Mouse (Mus musculus): ENCODE data around the gene Omp. TPM values are rescaled to one million over a fixed set of nuclear protein-coding genes. Genes with fewer than 3 reads are reported as not detected.

The Omp gene
- polyA plus RNA-seq, 1 experiment from 2014 or later = 0.08 TPM

DNA sequence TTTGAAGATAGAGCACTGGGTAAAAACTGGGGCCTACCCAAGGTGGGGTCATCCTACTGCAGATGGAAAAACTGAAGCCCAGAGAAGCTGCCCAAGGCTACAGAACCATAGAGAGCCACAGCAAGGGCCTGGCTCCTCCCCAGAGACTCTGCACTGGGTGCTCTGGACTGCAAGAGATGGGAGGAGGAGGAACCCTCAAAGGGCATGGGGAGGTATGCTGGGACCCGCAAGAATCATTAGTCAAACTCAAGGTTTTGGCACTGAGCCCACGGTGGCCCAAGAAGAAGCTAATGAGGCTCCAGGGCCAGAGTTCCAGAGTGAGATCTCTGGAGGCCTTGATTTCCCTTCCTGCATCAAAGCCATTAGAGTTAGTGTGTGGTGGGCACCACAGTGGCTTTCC lies 7.3 kb downstream of the Omp start:
- no peaks in the 10 kb centered on the region for H3K27me3 ChIP-seq
- H3K27ac ChIP-seq = no peak overlapping the region
- no peaks in the 10 kb centered on the region for H3K36me3 ChIP-seq
- H3K4me1 ChIP-seq (replicated peaks) = peaks cover 25% of the 10 kb centered on the region
- no peak overlapping the region for H3K9ac ChIP-seq
- H3K4me2 ChIP-seq = no peak overlapping the region
- WGBS = 66% methylated on average over 2 of the region's 2 CpGs
- no peak overlapping the region for H3K4me3 ChIP-seq
- H3K9me3 ChIP-seq (replicated peaks) = no peaks in the 10 kb centered on the region
- no peak for ATAC-seq (replicated peaks; ENCODE audit: insufficient number of reproducible peaks, insufficient read depth, low FRiP score, low read depth)

DNA sequence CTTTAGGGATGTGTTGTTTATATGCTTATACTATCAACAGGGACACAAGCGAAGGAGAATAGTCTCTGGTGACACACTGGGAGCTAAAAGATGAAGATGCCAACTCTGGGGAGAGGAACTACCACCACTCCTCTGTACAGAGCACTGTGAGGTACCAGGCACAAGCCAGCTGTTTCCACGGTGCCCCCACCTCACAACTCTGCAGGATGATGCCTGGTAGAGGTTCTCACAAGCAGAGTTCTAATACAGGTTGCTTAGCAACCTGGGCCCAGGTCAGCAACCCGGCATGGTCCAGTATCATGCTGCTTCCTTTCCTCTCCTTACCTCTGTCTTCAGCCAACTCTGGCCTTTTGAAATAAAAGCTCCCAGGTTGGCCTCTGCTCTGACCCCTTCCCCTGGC lies 7.7 kb downstream of the Omp start:
- Histone ChIP-seq H3K9me3 (replicated peaks) (no peaks in the 10 kb centered on the region), H3K27me3 (no peaks in the 10 kb centered on the region), H3K4me1 (replicated peaks) (peaks cover 25% of the 10 kb centered on the region), H3K9ac (no peak overlapping the region), H3K4me3 (no peak overlapping the region), H3K4me2 (no peak overlapping the region), H3K27ac (no peak overlapping the region), H3K36me3 (no peaks in the 10 kb centered on the region)
- ATAC-seq (replicated peaks; ENCODE audit: insufficient number of reproducible peaks, insufficient read depth, low FRiP score, low read depth) = no peak
- 61% methylated on average over 3 of the region's 3 CpGs for whole genome bisulfite sequencing

DNA sequence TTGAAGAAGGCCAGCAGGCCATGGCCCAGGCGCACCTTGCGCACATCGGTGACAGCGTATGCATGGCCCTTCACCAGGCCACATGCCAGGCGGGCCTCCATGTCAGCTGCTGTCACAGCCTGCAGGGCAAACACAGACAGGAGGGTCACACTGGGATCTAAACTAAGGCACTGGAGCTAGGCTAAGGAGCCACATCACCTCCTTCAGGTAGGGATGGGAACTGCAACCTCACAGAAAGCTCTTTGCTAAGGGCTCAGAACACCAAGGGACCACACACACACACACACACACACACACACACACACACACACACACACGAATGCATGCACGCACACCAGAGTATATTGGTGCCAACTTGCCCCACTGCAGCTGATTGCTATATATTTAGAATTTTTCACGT lies 13.6 kb downstream of the Omp start:
- no peaks in the 10 kb centered on the region for H3K27me3 ChIP-seq
- no peaks in the 10 kb centered on the region for H3K9me3 ChIP-seq (replicated peaks)
- H3K4me1 ChIP-seq (replicated peaks) = no peaks in the 10 kb centered on the region
- no peak overlapping the region for H3K27ac ChIP-seq
- WGBS = 87% methylated on average over 8 of the region's 8 CpGs
- no peak for ATAC-seq (replicated peaks; ENCODE audit: insufficient number of reproducible peaks, insufficient read depth, low FRiP score, low read depth)
- no peak overlapping the region for H3K4me2 ChIP-seq
- H3K36me3 ChIP-seq = no peaks in the 10 kb centered on the region
- H3K4me3 ChIP-seq = no peak overlapping the region
- no peak overlapping the region for H3K9ac ChIP-seq

DNA sequence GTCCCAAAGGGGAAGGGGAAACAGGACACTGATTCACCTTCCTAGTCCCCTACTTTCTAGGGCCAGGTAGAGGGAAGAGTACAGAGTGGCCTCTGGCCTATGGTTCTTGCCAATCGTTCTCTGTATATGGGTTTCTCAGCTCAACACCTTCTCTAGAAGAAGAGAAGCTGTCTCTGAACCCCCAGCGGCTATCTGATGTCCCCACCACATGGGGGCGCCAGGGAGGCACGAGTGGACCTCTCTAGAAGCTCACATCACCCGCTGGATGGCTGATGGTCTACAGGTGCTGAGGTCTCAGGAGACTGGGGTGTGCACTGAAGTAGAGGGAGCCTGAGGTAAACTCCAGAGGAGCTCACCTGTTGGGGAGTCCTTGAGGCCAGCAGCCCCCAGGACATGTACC lies 19.8 kb downstream of the Omp start:
- Histone ChIP-seq H3K9me3 (replicated peaks) (no peaks in the 10 kb centered on the region), H3K27me3 (no peaks in the 10 kb centered on the region), H3K36me3 (no peaks in the 10 kb centered on the region), H3K4me2 (no peak overlapping the region), H3K4me3 (no peak overlapping the region), H3K9ac (no peak overlapping the region), H3K27ac (no peak overlapping the region), H3K4me1 (replicated peaks) (peaks cover 4% of the 10 kb centered on the region; the same call in 1 of the 2 replicates)
- no peak for ATAC-seq (replicated peaks; ENCODE audit: insufficient number of reproducible peaks, insufficient read depth, low FRiP score, low read depth)
- WGBS = 35% methylated on average over 5 of the region's 5 CpGs

DNA sequence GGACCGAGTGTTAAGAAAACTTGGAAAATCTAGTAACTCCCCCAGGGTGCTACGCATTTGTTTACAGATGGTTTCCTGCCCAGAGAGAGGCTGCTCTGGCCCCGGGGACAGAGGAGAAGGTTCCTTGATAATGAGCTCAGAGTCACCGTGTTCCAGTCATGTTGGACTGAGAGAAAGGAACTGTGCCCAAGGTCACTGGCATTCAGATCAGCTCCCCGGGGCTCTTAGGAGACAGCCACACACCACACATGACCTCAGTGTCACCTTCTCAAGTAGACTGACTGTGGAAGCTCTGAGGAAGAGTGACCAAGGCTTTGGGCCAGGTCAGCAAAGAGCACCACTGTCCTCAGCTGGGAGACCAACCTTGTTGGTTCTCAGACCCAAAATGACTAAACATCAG lies 20.6 kb downstream of the Omp start:
- Histone ChIP-seq H3K9ac (no peak overlapping the region), H3K4me3 (no peak overlapping the region), H3K4me1 (replicated peaks) (peaks cover 4% of the 10 kb centered on the region; the same call in 1 of the 2 replicates), H3K27ac (no peak overlapping the region), H3K9me3 (replicated peaks) (no peaks in the 10 kb centered on the region), H3K36me3 (no peaks in the 10 kb centered on the region), H3K4me2 (no peak overlapping the region), H3K27me3 (no peaks in the 10 kb centered on the region)
- ATAC-seq (replicated peaks; ENCODE audit: insufficient number of reproducible peaks, insufficient read depth, low FRiP score, low read depth) = no peak
- WGBS = 26% methylated on average over 5 of the region's 5 CpGs

DNA sequence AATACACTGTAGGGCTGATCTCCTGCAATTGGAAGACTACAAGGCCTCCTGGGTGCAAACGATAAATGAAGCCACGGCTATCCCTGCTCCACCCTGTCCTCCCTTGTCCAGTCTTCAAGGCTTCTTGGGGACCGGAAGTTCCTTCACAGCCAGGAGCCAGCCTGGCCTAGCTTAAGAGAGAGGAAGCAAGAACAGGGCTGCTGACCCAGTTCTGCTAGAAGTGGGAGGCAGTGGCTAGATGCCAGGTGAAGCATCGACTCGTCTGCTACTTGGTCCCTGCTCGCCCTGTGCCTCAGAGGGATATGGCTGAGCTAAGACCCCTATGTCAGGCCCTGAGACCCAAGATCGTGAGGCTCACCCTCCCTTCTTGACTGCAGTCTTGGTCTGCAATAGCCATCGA lies 23.6 kb downstream of the Omp start:
- Histone ChIP-seq H3K27ac (no peak overlapping the region), H3K27me3 (no peaks in the 10 kb centered on the region), H3K36me3 (no peaks in the 10 kb centered on the region), H3K9ac (no peak overlapping the region), H3K4me2 (no peak overlapping the region), H3K9me3 (replicated peaks) (no peaks in the 10 kb centered on the region), H3K4me3 (no peak overlapping the region), H3K4me1 (replicated peaks) (peaks cover 17% of the 10 kb centered on the region)
- no peak for ATAC-seq (replicated peaks; ENCODE audit: insufficient number of reproducible peaks, insufficient read depth, low FRiP score, low read depth)
- 65% methylated on average over 8 of the region's 8 CpGs for WGBS

DNA sequence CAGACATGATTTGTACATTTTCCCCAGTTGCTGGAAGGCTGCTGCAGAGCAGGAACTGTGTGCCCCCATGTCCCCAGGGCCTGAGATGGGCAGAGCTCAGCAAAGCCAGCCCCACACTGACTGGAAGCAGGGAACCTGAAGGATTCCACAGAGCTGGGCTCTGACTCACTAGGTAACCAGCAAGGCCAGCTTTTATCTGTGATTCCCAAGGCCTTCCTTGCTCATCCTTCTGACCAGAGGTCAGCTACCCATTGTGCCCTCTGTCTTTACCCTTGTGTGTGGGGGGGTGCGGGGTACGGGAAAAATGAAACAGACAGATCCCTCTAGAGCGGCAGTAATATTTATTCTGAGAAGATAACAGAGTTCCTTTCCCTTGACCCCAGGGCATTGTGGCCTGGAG lies 24.1 kb downstream of the Omp start:
- ATAC-seq (replicated peaks; ENCODE audit: insufficient number of reproducible peaks, insufficient read depth, low FRiP score, low read depth) = no peak
- no peak overlapping the region for H3K9ac ChIP-seq
- no peaks in the 10 kb centered on the region for H3K9me3 ChIP-seq (replicated peaks)
- H3K27me3 ChIP-seq = no peaks in the 10 kb centered on the region
- no peaks in the 10 kb centered on the region for H3K36me3 ChIP-seq
- H3K4me3 ChIP-seq = no peak overlapping the region
- H3K27ac ChIP-seq = no peak overlapping the region
- no peak overlapping the region for H3K4me2 ChIP-seq
- peaks cover 17% of the 10 kb centered on the region for H3K4me1 ChIP-seq (replicated peaks)
- 62% methylated on average over 3 of the region's 3 CpGs for WGBS

DNA sequence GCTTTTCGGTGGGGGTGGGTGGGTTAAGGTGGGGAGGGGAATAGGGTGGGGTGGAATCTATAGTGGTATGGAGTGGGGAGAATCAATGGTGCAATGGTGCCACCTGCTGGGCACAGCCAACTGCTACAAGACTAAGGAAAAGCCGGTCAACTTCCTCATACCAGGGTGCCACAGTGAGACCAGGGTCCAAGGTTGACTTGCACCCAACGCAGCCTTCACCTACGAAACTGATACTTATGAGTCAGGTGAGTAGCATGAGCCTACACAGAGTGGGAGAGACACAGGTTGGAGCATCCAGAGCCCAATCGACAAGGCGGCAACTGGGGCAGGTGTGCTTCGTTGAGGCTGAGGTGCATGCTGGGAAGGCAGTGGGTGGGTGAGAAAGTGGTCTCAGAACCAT lies 25.0 kb downstream of the Omp start:
- H3K4me1 ChIP-seq (replicated peaks) = peaks cover 17% of the 10 kb centered on the region
- no peaks in the 10 kb centered on the region for H3K27me3 ChIP-seq
- no peaks in the 10 kb centered on the region for H3K36me3 ChIP-seq
- H3K4me2 ChIP-seq = peak overlapping the region; percentile 50
- H3K27ac ChIP-seq = no peak overlapping the region
- H3K9ac ChIP-seq = no peak overlapping the region
- H3K4me3 ChIP-seq = 0 out of 2 replicates have a peak overlapping the region, but pooled peaks have one; percentile 8
- 7% methylated on average over 7 of the region's 7 CpGs for WGBS
- H3K9me3 ChIP-seq (replicated peaks) = no peaks in the 10 kb centered on the region
- ATAC-seq (replicated peaks; ENCODE audit: insufficient number of reproducible peaks, insufficient read depth, low FRiP score, low read depth) = 0 out of 2 replicates have a peak, but pooled peaks have one; percentile 23

DNA sequence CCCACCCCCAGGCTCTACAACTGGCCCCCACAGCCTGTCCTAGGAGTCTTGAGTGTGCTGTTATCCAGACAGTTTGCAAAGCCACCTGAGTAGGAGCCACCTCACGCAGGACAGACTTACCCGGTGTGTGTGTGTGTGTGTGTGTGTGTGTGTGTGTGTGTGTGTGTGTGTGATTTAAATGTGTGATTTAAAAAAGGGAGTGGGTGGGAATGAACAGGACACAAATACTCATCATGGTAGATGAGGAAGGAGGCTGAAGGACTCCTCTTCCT lies 25.4 kb downstream of the Omp start:
- Histone ChIP-seq H3K27ac (no peak overlapping the region), H3K36me3 (no peaks in the 10 kb centered on the region), H3K4me1 (replicated peaks) (peaks cover 17% of the 10 kb centered on the region), H3K9ac (no peak overlapping the region), H3K4me3 (no peak overlapping the region), H3K4me2 (no peak overlapping the region), H3K27me3 (no peaks in the 10 kb centered on the region), H3K9me3 (replicated peaks) (no peaks in the 10 kb centered on the region)
- no peak for ATAC-seq (replicated peaks; ENCODE audit: insufficient number of reproducible peaks, insufficient read depth, low FRiP score, low read depth)
- 79% methylated on average over 2 of the region's 2 CpGs for WGBS

DNA sequence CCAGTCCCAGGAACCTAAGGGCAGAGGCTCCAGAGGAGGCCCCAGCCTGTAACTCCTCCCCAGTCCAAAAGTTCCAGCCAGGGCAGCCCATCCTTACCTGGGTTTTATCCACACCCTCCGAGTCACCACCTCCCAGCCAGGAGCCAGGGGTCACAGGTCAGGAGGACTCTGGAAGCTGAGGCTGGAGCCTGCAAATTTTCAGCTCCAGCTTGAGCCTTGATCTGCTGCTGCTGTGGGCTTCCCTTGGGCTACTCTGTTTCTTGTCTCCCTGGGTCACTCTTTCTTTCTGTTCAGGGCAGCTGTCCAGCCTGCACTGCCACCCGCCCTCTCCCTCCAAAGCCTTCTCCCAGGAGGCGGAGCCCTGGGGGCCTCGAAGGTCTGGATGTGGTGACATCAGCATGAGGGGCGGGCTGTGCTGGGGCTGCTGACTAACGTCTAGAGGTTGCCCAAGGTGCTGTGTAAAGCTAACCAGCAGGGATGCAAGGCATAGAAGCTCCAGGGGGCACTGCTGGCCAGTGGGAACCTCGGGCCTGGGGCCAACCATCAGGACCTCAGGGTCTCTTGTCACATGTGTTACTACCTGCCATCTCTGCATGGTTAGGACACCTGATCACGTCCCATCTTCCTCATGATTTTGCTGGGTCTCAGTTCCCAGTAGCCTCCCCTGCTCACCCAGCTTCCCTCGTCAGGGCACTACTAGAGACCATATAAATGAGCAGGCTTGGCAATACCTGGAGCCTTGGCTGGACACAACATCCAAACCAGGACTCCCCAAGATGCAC lies 25.9 kb downstream of the Omp start, which contains the start of gene Myo7a:
TSS of gene Myo7a (minus strand) at position 346 of the 782 bp plus-strand sequence.
- Histone ChIP-seq H3K4me1 (replicated peaks) (peaks cover 14% of the 10 kb centered on the region), H3K4me2 (peak within 1 kb of the TSS; percentile 50), H3K27me3 (no peaks in the 10 kb centered on the region), H3K9me3 (replicated peaks) (no peaks in the 10 kb centered on the region), H3K27ac (no peak within 1 kb of the TSS), H3K9ac (no peak within 1 kb of the TSS), H3K4me3 (0 out of 2 replicates have a peak within 1 kb of the TSS, but pooled peaks have one; percentile 8), H3K36me3 (no peaks in the 10 kb centered on the region)
- 39% methylated on average over 9 of the region's 9 CpGs for WGBS
- no peak; the same call in 1 of the 2 replicates for ATAC-seq (replicated peaks; ENCODE audit: insufficient number of reproducible peaks, insufficient read depth, low FRiP score, low read depth)

DNA sequence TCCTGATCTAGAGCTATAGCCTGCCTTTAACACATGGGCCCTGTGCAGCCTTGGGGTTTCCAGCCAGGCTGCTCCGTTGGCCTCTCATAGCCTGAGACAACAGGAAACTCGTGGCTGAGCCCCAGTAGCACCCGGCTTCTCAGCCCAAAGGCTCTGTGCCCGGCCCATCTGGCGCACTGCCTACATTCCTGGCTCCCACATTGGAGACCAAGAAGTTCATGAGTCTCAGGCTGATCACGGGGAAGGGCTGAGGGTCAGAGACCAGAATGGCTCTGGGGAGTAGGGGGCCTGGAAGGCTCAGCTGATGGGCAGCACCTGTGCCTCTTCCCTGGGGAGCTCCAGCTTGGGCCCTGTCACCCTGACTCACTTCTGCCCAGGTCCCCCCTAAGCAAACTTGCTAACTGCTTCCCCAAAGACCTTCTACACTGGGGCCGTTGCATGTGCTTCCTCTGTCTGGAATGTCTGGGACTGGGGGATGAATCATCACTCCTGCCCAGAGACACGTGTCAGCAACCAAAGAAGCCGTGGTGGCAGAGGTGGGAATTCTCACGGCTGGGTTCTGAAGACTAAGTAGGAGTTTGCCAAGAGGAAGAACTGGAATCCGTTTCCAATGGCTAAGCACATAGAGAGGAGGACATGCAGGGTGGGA lies 28.2 kb downstream of the Omp start:
- WGBS = 31% methylated on average over 11 of the region's 11 CpGs
- Histone ChIP-seq H3K4me1 (replicated peaks) (peaks cover 14% of the 10 kb centered on the region), H3K27ac (0 out of 2 replicates have a peak overlapping the region, but pooled peaks have one; percentile 2), H3K9ac (peak overlapping the region; percentile 28; the same call in 1 of the 2 replicates), H3K36me3 (no peaks in the 10 kb centered on the region), H3K9me3 (replicated peaks) (no peaks in the 10 kb centered on the region), H3K4me3 (no peak overlapping the region), H3K27me3 (peaks cover 9% of the 10 kb centered on the region), H3K4me2 (no peak overlapping the region)
- peak; percentile 40; the same call in 1 of the 2 replicates for ATAC-seq (replicated peaks; ENCODE audit: insufficient number of reproducible peaks, insufficient read depth, low FRiP score, low read depth)

DNA sequence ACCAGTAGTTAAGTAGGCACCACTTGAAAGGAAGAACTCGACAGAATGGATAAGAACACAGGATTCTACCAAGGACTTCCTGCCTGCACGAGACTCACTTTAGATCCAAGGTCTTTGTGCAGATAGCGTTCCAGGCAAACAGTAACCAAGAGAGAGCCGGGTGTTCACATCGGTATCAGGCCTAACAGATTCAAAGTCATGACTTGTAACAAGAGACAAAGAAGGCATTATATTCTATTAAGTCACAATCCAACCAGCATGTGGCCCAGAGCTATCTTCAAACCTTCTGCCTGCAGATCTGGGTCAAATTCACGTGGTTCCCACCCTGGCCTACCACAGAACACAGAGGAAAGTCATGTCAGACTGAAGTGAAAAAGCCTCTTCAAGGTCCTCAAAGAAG lies 30.6 kb downstream of the Omp start:
- Histone ChIP-seq H3K36me3 (no peaks in the 10 kb centered on the region), H3K4me3 (no peak overlapping the region)

More for the DNA sequence above, 30.6 kb downstream of the Omp start:
- no peaks in the 10 kb centered on the region for H3K9me3 ChIP-seq (replicated peaks)
- H3K27me3 ChIP-seq = peaks cover 32% of the 10 kb centered on the region
- no peak overlapping the region for H3K9ac ChIP-seq
- peaks cover 21% of the 10 kb centered on the region for H3K4me1 ChIP-seq (replicated peaks)
- no peak for ATAC-seq (replicated peaks; ENCODE audit: insufficient number of reproducible peaks, insufficient read depth, low FRiP score, low read depth)
- H3K4me2 ChIP-seq = no peak overlapping the region
- 53% methylated on average over 6 of the region's 6 CpGs for WGBS
- H3K27ac ChIP-seq = no peak overlapping the region

All from heart, embryonic 15.5 days (tissue).